Mouse (Mus musculus): ENCODE data around the gene Wdr92. TPM values are rescaled to one million over a fixed set of nuclear protein-coding genes. Genes with fewer than 3 reads are reported as not detected.
A peak's percentile ranks its signal among the peaks of the same experiment; 100 is the strongest.
"Not testable (repeated sequence)": the region's sequence is repeated elsewhere in the genome, so short reads cannot be mapped to it uniquely, and the experiment has no call there.

The Wdr92 gene
- total RNA-seq, 1 experiment from 2014 or later = 15.3 TPM

DNA sequence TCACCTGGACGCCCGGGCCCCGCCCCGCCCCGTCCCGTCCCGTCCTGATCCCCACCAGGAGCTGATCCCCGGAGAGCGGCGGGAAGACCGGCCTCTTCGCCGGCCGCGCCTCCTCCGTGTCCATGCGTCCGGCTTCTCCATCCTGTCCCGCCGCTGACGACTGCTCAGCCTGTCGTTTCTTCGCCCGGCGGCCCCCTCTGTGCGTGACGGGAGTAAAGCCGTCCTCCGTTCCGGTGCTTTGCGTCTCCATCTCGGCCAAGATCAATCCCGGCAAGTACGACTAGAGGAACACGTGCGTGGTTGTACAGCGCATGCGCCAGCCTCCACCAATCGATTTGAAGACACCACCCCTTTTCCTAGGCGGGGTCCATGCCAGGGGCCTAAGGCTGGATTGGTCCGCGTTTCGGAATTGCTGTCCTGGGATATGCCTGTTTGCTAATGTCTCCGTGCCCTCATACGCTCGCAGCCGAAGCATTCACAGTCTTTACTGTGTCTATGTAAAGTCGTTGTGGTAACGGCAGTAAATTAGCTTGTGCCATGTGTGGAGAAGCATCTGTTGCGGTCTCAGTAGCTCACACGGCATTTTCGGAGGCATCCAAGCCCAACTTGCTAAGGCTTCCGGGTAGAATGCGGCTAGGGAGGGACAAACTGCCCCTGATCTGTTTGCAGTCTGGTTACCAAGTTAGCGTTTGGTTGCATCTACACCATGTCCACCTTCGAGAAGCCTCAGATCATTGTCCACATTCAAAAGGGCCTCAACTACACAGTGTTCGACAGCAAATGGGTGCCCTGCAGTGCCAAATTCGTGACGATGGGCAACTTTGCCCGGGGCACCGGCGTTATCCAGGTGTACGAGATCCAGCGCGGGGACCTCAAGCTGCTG is 29.6 kb downstream of the Wdr92 start, which contains the start of gene Pno1:
TSS of gene Pno1 (minus strand) at position 311 of the 883 bp plus-strand sequence.
- DNase-seq = peak; percentile 97

DNA sequence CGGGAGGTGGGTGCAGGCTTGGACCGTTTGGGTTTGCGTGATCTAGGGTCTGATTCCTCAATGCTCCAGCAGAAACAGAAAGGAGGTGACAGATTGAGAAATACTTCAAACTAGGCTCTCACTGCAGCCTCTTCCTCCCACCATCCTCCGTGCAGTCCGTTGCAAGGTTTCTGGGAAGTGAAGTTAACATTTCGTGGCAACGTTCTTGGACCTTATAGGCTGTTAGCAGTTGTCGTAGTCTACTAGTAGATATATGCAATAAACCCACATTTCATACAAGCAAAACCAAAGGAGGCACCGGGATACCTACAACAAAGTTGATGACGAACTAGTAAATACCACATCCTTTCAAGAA is 30.2 kb downstream of the Wdr92 start:
- no peak for DNase-seq

DNA sequence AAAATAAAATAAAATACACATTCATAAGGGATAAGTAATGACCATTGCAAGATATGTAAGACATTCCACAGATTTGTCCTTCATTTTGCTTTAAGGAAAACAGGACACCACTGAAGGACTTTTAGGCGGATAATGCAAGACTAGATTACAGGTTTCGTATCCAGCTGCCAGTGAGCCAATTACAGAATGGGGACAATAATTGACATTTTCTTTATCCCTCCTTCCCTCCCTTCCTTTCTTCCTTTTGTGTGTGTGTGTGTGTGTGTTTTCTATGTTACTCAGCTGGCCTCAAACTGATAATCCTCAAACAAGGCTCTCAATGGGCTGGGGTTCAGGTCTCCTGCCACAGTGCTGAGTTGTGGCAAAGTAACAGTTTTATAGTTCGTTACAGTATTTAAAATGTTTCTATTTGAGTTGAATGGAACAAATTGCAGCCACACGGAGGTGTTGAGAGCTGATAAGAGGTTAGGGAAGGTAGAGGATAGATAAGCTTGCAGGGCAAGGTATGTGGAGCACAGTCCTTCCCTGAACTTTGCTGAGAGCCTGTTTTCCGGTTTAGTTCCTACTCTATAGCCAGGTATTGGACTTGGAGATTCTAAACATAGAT is 31.1 kb downstream of the Wdr92 start:
- no peak for DNase-seq

DNA sequence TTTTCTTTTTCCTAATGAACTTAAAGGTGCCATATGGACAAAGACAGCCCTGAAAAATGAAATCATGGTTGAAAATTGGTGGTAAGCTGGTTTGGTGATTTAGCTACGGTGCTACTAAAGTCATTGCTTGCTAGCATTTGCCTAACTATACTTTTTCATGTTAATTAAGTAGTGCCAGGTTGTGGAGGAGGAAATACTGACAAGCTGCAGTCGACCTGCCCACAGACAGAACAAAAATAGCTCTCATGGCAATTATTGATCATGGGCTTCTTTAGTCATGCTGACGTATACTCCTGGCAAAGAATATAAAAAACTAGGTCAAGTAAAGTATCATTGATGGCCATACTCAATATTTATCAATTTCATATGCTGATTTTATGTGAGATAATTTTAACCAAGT is 33.6 kb downstream of the Wdr92 start:
- no peak for DNase-seq

DNA sequence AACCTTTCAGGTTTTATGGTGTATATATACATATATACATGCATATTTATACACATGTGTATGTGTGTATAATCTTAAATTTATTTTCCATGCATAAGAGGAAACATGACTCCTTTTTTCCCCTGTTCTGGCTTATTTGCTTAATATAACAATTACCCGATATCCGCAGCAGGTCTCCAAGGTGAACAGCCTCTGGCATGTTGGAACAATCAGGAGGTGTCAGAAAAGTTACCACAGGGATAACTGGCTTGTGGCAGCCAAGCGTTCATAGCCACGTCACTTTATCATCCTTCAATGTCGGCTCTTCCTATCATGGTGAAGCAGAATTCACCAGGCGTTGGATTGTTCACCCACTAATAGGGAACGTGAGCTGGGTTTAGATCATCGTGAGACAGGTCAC is 39.2 kb downstream of the Wdr92 start:
- no peak for DNase-seq

DNA sequence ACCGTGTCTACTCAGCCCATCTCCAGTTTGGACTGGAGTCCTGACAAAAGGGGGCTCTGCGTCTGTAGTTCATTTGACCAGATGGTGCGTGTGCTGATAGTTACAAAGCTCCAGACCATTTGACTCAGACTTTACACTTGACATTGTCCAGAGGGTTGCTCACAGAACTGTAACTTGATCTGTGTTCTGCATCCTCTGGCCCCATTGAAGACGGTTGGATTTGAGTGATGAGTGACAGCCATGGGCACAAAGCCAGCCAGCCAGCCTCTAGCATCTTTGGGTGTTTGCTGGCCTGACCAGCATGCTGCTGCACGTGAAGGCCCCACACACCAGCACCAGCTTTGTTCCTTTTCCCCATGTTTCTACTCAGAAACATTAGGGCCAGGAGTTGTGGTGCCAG is 50.9 kb downstream of the Wdr92 start:
- DNase-seq = no peak

DNA sequence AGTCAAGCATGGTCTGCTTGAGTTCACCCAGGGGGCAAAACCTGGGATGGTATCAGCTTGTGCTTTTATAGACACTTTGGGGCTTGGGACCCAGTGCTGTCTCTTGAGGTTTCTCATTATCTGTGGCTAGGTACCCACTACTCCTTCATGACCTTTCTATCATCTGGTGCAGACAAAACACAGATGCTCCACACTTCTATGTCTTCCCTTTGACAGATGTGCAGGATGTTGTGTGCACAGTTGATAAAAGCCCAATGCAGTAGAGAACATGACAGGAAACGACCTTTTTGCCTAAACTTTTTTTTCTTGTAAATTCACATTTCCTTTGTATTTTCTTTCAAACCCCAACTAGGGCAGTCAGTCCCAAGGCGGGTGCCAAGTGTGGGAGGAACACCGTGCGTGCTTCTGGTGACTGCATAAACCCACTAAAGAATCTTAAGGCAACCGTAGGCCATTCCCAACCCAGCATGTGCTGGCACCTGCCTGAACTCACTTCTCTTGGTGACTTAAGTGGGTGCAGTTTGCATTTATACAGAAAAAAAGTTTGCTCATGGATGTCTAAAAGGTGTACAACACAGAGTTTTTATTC is 54.6 kb downstream of the Wdr92 start:
- DNase-seq = no peak

DNA sequence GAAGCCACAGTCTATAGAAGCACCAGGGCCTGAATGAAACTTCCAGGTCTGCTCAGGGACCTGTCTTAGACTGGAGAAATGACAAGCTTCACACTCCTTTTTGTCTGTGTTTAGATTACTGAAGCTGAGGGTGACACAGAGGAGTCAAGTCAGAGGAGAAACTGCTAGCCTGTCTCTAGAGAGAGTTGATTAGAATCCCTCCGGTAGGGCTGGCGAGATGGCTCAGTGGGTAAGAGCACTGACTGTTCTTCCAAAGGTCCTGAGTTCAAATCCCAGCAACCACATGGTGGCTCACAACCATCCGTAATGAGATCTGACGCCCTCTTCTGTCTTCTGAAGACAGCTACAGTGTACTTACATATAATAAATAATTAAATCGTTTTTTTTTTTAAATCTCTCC is 56.7 kb downstream of the Wdr92 start:
- not testable (repeated sequence) for DNase-seq

DNA sequence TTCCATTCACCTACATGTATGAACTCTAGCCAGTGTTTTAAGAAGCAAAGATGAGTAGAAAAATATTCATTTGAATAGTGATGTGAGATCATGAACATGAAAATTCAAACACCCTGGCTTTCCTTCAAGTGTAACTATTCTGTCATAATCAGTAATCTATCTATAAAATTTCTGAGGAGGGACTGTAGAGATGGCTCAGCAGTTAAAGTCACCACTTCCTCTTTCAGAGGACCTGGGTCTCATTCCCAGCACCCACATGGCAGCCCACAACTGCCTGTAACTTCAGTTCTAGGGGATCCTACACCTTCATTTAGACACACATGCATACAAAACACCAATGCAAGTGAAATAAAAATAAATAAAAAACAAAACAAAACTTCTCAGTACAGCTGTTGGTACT is 66.8 kb downstream of the Wdr92 start:
- no peak for DNase-seq

DNA sequence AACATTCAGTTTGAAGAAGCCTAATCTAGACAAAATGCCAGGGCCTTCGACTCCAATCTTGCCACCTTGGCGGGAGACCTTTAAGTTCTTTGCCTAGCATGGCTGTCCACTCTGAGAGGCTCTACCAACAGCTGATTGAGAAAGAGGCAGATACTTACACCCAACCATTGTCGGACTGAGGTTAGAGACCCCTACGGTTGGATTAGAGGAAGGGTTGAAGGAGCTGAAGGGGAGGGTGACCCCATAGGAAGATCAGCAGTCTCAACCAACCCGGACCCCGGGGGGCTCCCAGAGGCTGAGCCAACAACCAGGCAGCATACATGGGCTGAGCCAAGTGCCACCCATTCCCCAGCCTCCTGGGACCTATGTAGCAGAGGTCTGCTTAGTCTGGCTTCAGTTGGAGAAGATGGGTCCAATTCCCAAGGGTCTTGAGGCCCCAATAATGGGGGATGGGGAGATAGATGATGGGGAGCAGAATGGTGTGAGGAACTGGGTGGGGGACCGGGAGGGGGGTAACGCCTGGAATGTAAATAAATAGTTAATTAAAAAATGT is 75.0 kb downstream of the Wdr92 start:
- peak; percentile 13 for DNase-seq

DNA sequence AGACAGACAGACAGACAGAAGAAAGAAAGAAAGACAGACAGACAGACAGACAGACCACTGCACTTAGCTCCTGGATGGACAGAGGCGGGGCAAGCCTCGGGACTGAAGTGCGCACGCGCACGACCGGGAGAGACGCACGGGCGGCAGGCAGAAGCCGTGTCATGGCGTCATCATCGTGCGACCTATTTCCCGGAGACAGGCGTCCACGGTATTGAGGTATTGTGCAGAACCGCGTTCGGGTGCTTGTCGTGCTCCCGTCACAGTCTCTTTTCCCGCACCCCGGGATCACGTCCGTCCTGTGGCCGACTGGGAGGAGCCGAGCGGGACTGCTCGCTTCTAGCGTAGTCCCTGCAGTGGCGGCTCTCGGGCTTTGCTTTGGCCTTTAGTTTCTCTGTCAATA is 75.5 kb downstream of the Wdr92 start, which contains the start of gene C1d:
TSS of gene C1d (plus strand) at position 137 of the 400 bp plus-strand sequence.
- DNase-seq = peak; percentile 97

DNA sequence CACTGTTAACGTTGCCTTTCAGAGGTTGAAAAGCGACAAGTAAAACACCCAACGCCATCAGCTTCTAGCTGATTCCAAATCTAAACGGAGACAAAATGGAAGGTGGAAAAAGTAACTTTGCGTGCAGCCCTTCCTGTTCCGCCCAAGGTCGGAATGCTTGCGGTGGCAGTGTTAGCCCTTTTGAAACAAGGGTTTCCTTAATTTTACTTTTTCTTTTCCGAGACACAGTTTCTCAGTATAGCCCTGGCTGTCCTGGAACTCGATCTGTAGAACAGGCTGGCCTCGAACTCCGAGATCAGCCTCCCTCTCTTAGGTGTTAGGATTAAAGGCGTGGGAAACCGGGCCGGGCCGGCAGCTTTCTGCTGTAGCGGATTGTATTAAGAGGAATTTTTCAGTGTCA is 76.0 kb downstream of the Wdr92 start:
- peak; percentile 45 for DNase-seq

DNA sequence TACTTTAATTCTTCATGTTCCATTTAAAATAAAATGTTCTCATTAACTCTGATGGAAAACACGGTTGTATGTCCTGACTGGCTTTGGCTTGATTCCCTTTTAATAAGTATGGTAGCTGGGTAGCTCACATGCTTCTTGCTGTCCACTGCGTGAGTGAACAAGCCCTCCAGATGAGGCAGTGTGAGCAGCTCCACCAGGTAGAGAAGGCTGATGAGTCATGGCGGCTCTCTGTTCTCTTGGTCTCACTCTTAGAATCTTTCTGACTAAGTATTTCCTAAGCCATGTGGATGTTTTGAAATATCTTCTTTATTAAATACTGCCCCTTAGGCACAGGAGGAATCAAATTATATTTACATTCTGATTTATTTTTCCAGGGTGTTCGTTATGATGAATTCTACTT is 85.3 kb downstream of the Wdr92 start:
- DNase-seq = no peak

DNA sequence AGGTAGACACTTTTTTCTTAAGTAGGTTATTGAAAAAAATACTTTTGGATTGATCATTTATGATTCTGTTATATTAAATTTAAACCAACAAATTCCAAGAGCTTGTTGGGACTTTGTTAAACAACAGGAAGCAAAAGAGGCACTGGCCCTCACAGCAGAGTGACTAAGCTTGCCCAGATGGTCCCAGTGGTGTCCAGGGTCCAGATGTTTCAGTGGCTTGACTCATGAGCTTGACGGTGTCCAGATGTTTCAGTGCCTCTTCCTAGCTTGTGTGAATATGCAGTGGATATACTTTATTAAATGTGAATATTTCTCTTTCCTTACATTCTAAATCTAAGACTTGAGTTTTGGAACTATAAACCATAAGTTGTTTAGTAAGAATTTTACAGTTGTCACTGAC is 86.9 kb downstream of the Wdr92 start:
- DNase-seq = no peak

DNA sequence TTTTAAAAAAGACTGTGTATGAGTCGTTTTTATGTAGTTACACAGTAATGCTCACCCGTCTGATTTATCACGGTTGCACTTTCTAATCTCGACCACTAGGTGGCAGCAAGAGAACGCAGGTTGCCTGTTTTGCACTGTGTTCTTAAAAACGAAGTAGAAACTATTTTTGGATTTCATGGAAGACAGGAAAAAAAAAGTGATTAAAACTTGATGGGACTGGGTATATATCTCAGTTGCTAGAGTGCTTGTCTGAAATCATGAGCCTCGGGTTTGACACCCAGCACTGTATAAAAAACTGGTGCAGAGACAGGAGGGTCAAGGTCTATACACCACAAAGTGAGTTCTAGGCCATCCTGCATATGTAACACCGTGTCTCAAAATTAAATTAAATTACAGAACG is 98.1 kb downstream of the Wdr92 start:
- DNase-seq = peak; percentile 62

Other genes with a start within 250 kb of the Wdr92 start
- 0.56 and 2.1 TPM in 2 replicates for gene Fbxo48, start 230.7 kb upstream of the Wdr92 start, total RNA-seq (2021)
- gene Cnrip1, start 130.5 kb upstream of the Wdr92 start, total RNA-seq (2021) = 15.8 and 20.9 TPM in 2 replicates
- gene Plek, start 129.7 kb upstream of the Wdr92 start, total RNA-seq (2021) = 3.1 and 8.0 TPM in 2 replicates
- gene Ppp3r1, start 22.8 kb upstream of the Wdr92 start, total RNA-seq (2021) = 85.5 and 98.9 TPM in 2 replicates
- 40.9 and 46.4 TPM in 2 replicates for gene Pno1, start 29.5 kb downstream of the Wdr92 start, total RNA-seq (2021)
- 55.0 and 67.1 TPM in 2 replicates for gene C1d, start 75.5 kb downstream of the Wdr92 start, total RNA-seq (2021)

Data from adrenal gland, postnatal 14 days (tissue).